Mouse (Mus musculus) kidney, adult 2 months (tissue): Measurements from ENCODE around the gene Homez. TPM values are rescaled to one million over a fixed set of nuclear protein-coding genes. Genes with fewer than 3 reads are reported as not detected.

Experiments used
- DNase-seq: peaks from one replicate; pipeline ENCODE4 v3.0.0; 2021
- H3K27ac ChIP-seq: fragments of 200-500 bp; 2 replicates; pipeline ENCODE4 v1.5.1; 2012; ENCODE audit warnings: low read depth, low read length, control low read depth, inconsistent platforms; ENCODE audit not compliant: insufficient read depth
- H3K27me3 ChIP-seq: fragments of 200-500 bp; replicated peaks from 2 replicates; pipeline ENCODE4 v1.6.1; 2012; ENCODE audit warnings: mild to moderate bottlenecking, moderate library complexity, low read length, inconsistent platforms; ENCODE audit not compliant: control insufficient read depth, insufficient read depth
- H3K36me3 ChIP-seq: fragments of 200-500 bp; 2 replicates; pipeline ENCODE4 v1.6.1; 2012; ENCODE audit warnings: mild to moderate bottlenecking, moderate library complexity, low read length, inconsistent platforms; ENCODE audit not compliant: control insufficient read depth, insufficient read depth
- H3K4me1 ChIP-seq: fragments of 200-500 bp; 2 replicates; pipeline ENCODE4 v1.6.1; 2011; ENCODE audit warnings: low read length; ENCODE audit not compliant: control insufficient read depth, insufficient read depth
- H3K4me3 ChIP-seq: fragments of 200-500 bp; 2 replicates; pipeline ENCODE4 v1.5.1; 2011; ENCODE audit warnings: mild to moderate bottlenecking, low read depth, low read length, control low read depth; ENCODE audit not compliant: insufficient read depth
- CTCF ChIP-seq: fragments of 200-500 bp; conservative IDR thresholded peaks from 2 replicates; pipeline ENCODE4 v1.5.1; 2011; ENCODE audit warnings: low read depth, mild to moderate bottlenecking, control low read depth, low read length, moderate library complexity, mixed read lengths; ENCODE audit not compliant: insufficient read depth, insufficient read length
- POLR2A ChIP-seq: fragments of 200-500 bp; IDR thresholded peaks from one replicate; pipeline ENCODE4 v1.6.1; 2011; ENCODE audit warnings: low read depth, low read length, control low read depth
- WGBS: fragments of 180-500 bp; shearing (Covaris S2); methylation state at CpG from one replicate; pipeline ENCODE4 v1.1.7; 2018; 5-methylcytosine and 5-hydroxymethylcytosine counted together
- polyA plus RNA-seq: library from polyadenylated mRNA; depleted of rRNA; stranded (reverse); fragments of >200 nt; gene quantifications from 2 replicates; pipeline ENCODE4 v1.2.3, GENCODE M21; 2012

Homez gene
- polyA plus RNA-seq, 1 experiment = 9.2 TPM

GRCm38 (mm10) chr14:54868026-54868425, 2.7 kb downstream of the Homez start:
- no peak for DNase-seq
- WGBS = 81% methylated on average over 4 of the region's 4 CpGs
- no peak for TF ChIP-seq CTCF
- TF ChIP-seq POLR2A = no peak
- no peaks in the 10 kb centered on the region for H3K27me3 ChIP-seq
- no peaks in the 10 kb centered on the region for H3K36me3 ChIP-seq
- no peak overlapping the region for H3K4me3 ChIP-seq
- H3K4me1 ChIP-seq = no peaks in the 10 kb centered on the region
- no peak overlapping the region for H3K27ac ChIP-seq

- Histone ChIP-seq H3K36me3 (no peaks in the 10 kb centered on the region), H3K4me3 (no peak overlapping the region), H3K27me3 (no peaks in the 10 kb centered on the region), H3K27ac (no peak overlapping the region), H3K4me1 (no peaks in the 10 kb centered on the region)
- DNase-seq = peak; percentile 15
- 66% methylated on average over 5 of the region's 5 CpGs for WGBS
- TF ChIP-seq POLR2A (no peak), CTCF (peak; percentile 49)
Observed at GRCm38 (mm10) chr14:54866936-54867335, 3.8 kb downstream of the Homez start.

DNA sequence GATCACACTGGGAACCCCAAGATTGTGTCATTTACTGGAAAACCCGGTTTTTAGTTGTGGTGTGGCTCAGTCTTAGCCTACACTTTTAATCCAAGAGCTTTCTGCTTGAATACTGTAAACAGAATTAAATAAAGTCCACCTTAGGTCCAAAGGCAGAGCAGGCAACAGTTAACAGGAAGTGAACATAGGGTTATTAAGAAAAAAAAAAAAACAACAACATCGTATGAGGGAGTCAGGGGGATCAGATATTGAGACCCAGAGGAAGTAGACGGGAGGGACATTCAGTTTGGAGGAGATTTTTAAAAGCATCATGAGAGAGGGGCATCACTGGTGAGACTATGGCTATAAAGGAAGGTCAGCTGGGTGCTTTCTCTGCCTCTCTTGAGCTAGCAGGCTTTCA, 4.5 kb downstream of the Homez start:
- H3K27me3 ChIP-seq = no peaks in the 10 kb centered on the region
- H3K4me3 ChIP-seq = no peak overlapping the region
- TF ChIP-seq CTCF (no peak), POLR2A (no peak)
- H3K27ac ChIP-seq = no peak overlapping the region
- H3K4me1 ChIP-seq = no peaks in the 10 kb centered on the region
- no peak for DNase-seq
- no peaks in the 10 kb centered on the region for H3K36me3 ChIP-seq
- 46% methylated on average over 3 of the region's 3 CpGs for WGBS

DNA sequence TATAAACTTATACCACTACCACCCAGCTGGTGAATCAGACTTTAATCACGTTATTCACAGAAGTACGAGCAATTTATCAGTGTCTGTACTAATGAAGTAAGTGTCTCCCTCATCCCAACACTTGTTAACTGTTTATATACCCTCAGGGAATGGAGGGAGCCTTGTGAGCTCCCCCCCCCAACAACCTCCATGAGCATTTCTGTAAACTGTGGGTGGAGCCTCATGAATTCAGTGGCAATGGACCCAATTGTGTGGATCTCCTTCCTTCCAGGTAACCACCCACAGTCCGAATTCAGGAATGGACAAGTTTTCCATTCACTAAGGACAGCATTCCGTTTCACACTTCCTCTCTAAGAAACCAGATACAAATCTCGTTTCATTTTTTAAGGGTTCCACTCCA, 5.1 kb downstream of the Homez start:
- TF ChIP-seq POLR2A (no peak), CTCF (no peak)
- no peak overlapping the region for H3K27ac ChIP-seq
- H3K27me3 ChIP-seq = no peaks in the 10 kb centered on the region
- DNase-seq = no peak
- H3K4me3 ChIP-seq = no peak overlapping the region
- no peaks in the 10 kb centered on the region for H3K36me3 ChIP-seq
- 66% methylated on average over 5 of the region's 5 CpGs for WGBS
- no peaks in the 10 kb centered on the region; the same call in 1 of the 2 replicates for H3K4me1 ChIP-seq

DNA sequence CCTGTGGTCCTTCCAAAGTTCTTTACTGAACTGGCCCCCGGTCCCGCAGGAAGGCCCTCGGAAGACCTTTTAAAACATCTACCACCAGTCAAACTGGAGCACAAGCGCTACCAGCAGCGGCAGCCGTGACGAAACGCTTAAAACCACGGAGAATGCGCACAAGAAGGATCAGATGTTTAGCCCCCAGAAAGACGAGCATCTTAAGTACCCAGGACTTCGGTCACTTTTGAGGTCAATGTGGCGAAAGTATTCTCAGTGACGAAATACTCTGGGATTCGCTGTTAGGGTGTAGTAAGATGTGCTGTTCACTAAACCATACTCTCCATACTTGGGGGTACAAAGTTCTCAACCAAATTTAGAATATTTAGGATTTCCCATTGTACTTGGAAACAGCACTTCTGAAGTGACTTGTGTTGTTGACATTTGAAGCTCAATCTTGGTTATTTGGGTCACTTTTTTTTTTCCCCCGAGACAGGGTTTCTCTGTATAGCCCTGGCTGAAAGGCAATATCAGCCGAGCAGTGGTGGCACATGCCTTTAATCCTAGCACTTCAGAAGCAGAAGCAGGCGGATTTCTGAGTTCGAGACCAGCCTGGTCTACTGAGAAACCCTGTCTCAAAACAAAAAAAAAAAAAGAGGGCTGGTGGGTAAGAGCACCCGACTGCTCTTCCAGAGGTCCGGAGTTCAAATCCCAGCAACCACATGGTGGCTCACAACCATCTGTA, 6.3 kb downstream of the Homez start:
- no peak for DNase-seq
- no peaks in the 10 kb centered on the region for H3K27me3 ChIP-seq
- H3K4me1 ChIP-seq = no peaks in the 10 kb centered on the region; the same call in 1 of the 2 replicates
- H3K27ac ChIP-seq = peak overlapping the region; percentile 68; the same call in 1 of the 2 replicates
- peak overlapping the region; percentile 84 for H3K4me3 ChIP-seq
- 14% methylated on average over 21 of the region's 21 CpGs for WGBS
- no peaks in the 10 kb centered on the region for H3K36me3 ChIP-seq
- TF ChIP-seq CTCF (no peak), POLR2A (no peak)

GRCm38 (mm10) chr14:54863501-54864312, 7.1 kb downstream of the Homez start:
- WGBS = under 1% methylated on average over 56 of the region's 56 CpGs
- DNase-seq = peak; percentile 97
- Histone ChIP-seq H3K27ac (peak overlapping the region; percentile 83), H3K4me1 (no peaks in the 10 kb centered on the region; the same call in 1 of the 2 replicates), H3K4me3 (peak overlapping the region; percentile 84), H3K27me3 (no peaks in the 10 kb centered on the region), H3K36me3 (no peaks in the 10 kb centered on the region)
- TF ChIP-seq POLR2A = peak; percentile 25
- 0 out of 2 replicates have a peak, but pooled peaks have one; percentile 6 for TF ChIP-seq CTCF

GRCm38 (mm10) chr14:54860511-54860910, 10.2 kb downstream of the Homez start:
- DNase-seq = peak; percentile 72
- no peak overlapping the region for H3K27ac ChIP-seq
- 36% methylated on average over 2 of the region's 2 CpGs for WGBS
- H3K4me3 ChIP-seq = no peak overlapping the region
- no peaks in the 10 kb centered on the region; the same call in 1 of the 2 replicates for H3K4me1 ChIP-seq
- H3K36me3 ChIP-seq = no peaks in the 10 kb centered on the region
- TF ChIP-seq CTCF (peak; percentile 83), POLR2A (no peak)
- no peaks in the 10 kb centered on the region for H3K27me3 ChIP-seq
